Mouse (Mus musculus) hindbrain, postnatal 0 days (tissue): ENCODE measurements around the gene Dhrs1. TPM values are rescaled to one million over a fixed set of nuclear protein-coding genes. Genes with fewer than 3 reads are reported as not detected.

Experiments used
- ATAC-seq: fragments of 200-750 bp; cut with Nextera tagmentation; 2 replicates; pipeline ENCODE4 v1.8.0; 2017; ENCODE audit warnings: mild to moderate bottlenecking, moderate TSS enrichment, moderate library complexity
- DNase-seq: peaks from one replicate; pipeline ENCODE4 v3.0.0-alpha.2; 2015; ENCODE audit warnings: low spot score
- H3K27ac ChIP-seq: fragments of 300-500 bp; sonication (generic); 2 replicates; pipeline ENCODE4 v1.5.1; 2014; ENCODE audit warnings: mild to moderate bottlenecking
- H3K27me3 ChIP-seq: fragments of 300-500 bp; sonication (generic); 2 replicates; pipeline ENCODE4 v1.6.1; 2014; ENCODE audit warnings: low read length, mixed read lengths; ENCODE audit not compliant: insufficient read depth
- H3K36me3 ChIP-seq: fragments of 300-500 bp; sonication (generic); 2 replicates; pipeline ENCODE4 v1.6.1; 2014; ENCODE audit warnings: low read length, mixed read lengths; ENCODE audit not compliant: insufficient read depth
- H3K4me1 ChIP-seq: fragments of 300-500 bp; sonication (generic); 2 replicates; pipeline ENCODE4 v1.6.1; 2014; ENCODE audit warnings: antibody characterized with exemption, low read length, mixed read lengths; ENCODE audit not compliant: insufficient read depth
- H3K4me2 ChIP-seq: fragments of 300-500 bp; sonication (generic); 2 replicates; pipeline ENCODE4 v1.6.1; 2014; ENCODE audit warnings: low read depth, mild to moderate bottlenecking, low read length, moderate library complexity, mixed read lengths
- H3K4me3 ChIP-seq: fragments of 300-500 bp; sonication (generic); 2 replicates; pipeline ENCODE4 v1.5.1; 2014; ENCODE audit warnings: low read length
- H3K9ac ChIP-seq: fragments of 300-500 bp; sonication (generic); replicated peaks from 2 replicates; pipeline ENCODE4 v1.6.1; 2014; ENCODE audit warnings: mild to moderate bottlenecking, low read length, moderate library complexity, mixed read lengths
- H3K9me3 ChIP-seq: fragments of 300-500 bp; sonication (generic); 2 replicates; pipeline ENCODE4 v1.6.1; 2016; ENCODE audit warnings: low read length, mixed read lengths
- CTCF ChIP-seq: IDR thresholded peaks from 2 replicates; pipeline ENCODE4 v1.5.1; 2016; ENCODE audit warnings: antibody characterized with exemption, control low read depth, low read depth
- WGBS: fragments of 180-500 bp; shearing (Covaris S2); extraction: QIAGEN DNeasy Blood & Tissue Kit; methylation state at CpG from one replicate; pipeline ENCODE4 v1.1.7; 2014; 5-methylcytosine and 5-hydroxymethylcytosine counted together
- polyA plus RNA-seq: library from polyadenylated mRNA; unstranded; fragments of >200 nt; fragmentation: Nextera tagmentation; extraction: Ambion mirVana; gene quantifications from 2 replicates; pipeline ENCODE4 v1.2.1, GENCODE M21; 2015
- total RNA-seq: library from RNA; depleted of rRNA; stranded (reverse); fragments of >200 nt; gene quantifications from 2 replicates; pipeline ENCODE4 v1.2.3, GENCODE M21; 2014

Dhrs1 gene
- total and polyA plus RNA-seq, 2 experiments from 2014 or later, result 69.2 to 88.3 TPM

GRCm38 (mm10) chr14:55735758-55736157, 9.7 kb downstream of the Dhrs1 start:
- TF ChIP-seq CTCF, result no peak
- H3K9me3 ChIP-seq, result no peaks in the 10 kb centered on the region
- peaks cover 30% of the 10 kb centered on the region for H3K36me3 ChIP-seq
- H3K9ac ChIP-seq, result no peak overlapping the region
- H3K4me3 ChIP-seq, result no peak overlapping the region
- no peak overlapping the region for H3K4me2 ChIP-seq
- 80% methylated on average over 4 of the region's 4 CpGs for WGBS
- ATAC-seq (no peak), DNase-seq (no peak)
- H3K27me3 ChIP-seq, result no peaks in the 10 kb centered on the region
- no peaks in the 10 kb centered on the region for H3K4me1 ChIP-seq
- no peak overlapping the region for H3K27ac ChIP-seq

- Histone ChIP-seq H3K9me3 (no peaks in the 10 kb centered on the region), H3K4me2 (no peak overlapping the region), H3K36me3 (peaks cover 28% of the 10 kb centered on the region), H3K4me3 (no peak overlapping the region), H3K27me3 (no peaks in the 10 kb centered on the region), H3K4me1 (no peaks in the 10 kb centered on the region), H3K9ac (no peak overlapping the region), H3K27ac (no peak overlapping the region)
- ATAC-seq (no peak), DNase-seq (no peak)
- 67% methylated on average over 3 of the region's 3 CpGs for WGBS
- TF ChIP-seq CTCF, result no peak
Observed at GRCm38 (mm10) chr14:55735334-55735733, 10.2 kb downstream of the Dhrs1 start.

- Histone ChIP-seq H3K27ac (no peak overlapping the region), H3K27me3 (no peaks in the 10 kb centered on the region), H3K4me1 (peaks cover 4% of the 10 kb centered on the region; the same call in 1 of the 2 replicates), H3K4me3 (no peak overlapping the region), H3K36me3 (peaks cover 23% of the 10 kb centered on the region), H3K9me3 (no peaks in the 10 kb centered on the region), H3K4me2 (no peak overlapping the region), H3K9ac (no peak overlapping the region)
- ATAC-seq (no peak), DNase-seq (no peak)
- 81% methylated on average over 7 of the region's 7 CpGs for WGBS
- TF ChIP-seq CTCF, result no peak
Observed at GRCm38 (mm10) chr14:55734869-55735268, 10.6 kb downstream of the Dhrs1 start.

- Histone ChIP-seq H3K27me3 (no peaks in the 10 kb centered on the region), H3K36me3 (peaks cover 13% of the 10 kb centered on the region), H3K27ac (no peak overlapping the region), H3K4me3 (no peak overlapping the region), H3K4me2 (no peak overlapping the region), H3K9me3 (no peaks in the 10 kb centered on the region), H3K4me1 (peaks cover 4% of the 10 kb centered on the region; the same call in 1 of the 2 replicates), H3K9ac (no peak overlapping the region)
- WGBS, result 78% methylated on average over 10 of the region's 10 CpGs
- TF ChIP-seq CTCF, result no peak
- ATAC-seq (no peak), DNase-seq (no peak)
Observed at GRCm38 (mm10) chr14:55733889-55734288, 11.6 kb downstream of the Dhrs1 start.

GRCm38 (mm10) chr14:55730531-55731032, 14.9 kb downstream of the Dhrs1 start:
- Histone ChIP-seq H3K27ac (peak overlapping the region; percentile 63), H3K9me3 (no peaks in the 10 kb centered on the region), H3K36me3 (no peaks in the 10 kb centered on the region), H3K4me1 (peaks cover 7% of the 10 kb centered on the region), H3K9ac (no peak overlapping the region), H3K4me2 (peak overlapping the region; percentile 22; the same call in 1 of the 2 replicates), H3K27me3 (no peaks in the 10 kb centered on the region), H3K4me3 (no peak overlapping the region)
- no peak for TF ChIP-seq CTCF
- WGBS, result 56% methylated on average over 7 of the region's 7 CpGs
- DNase-seq (peak; percentile 86), ATAC-seq (peak; percentile 83)

GRCm38 (mm10) chr14:55730116-55730515, 15.4 kb downstream of the Dhrs1 start:
- Histone ChIP-seq H3K9me3 (no peaks in the 10 kb centered on the region), H3K9ac (no peak overlapping the region), H3K4me3 (no peak overlapping the region), H3K4me1 (peaks cover 7% of the 10 kb centered on the region), H3K4me2 (peak overlapping the region; percentile 22; the same call in 1 of the 2 replicates), H3K27ac (peak overlapping the region; percentile 63), H3K36me3 (no peaks in the 10 kb centered on the region), H3K27me3 (no peaks in the 10 kb centered on the region)
- 44% methylated on average over 7 of the region's 7 CpGs for WGBS
- TF ChIP-seq CTCF, result no peak
- DNase-seq, result no peak
- ATAC-seq, result peak; percentile 66

GRCm38 (mm10) chr14:55727889-55728685, 17.4 kb downstream of the Dhrs1 start:
- Histone ChIP-seq H3K27me3 (no peaks in the 10 kb centered on the region), H3K4me1 (peaks cover 7% of the 10 kb centered on the region), H3K9ac (no peak overlapping the region), H3K9me3 (no peaks in the 10 kb centered on the region), H3K4me2 (no peak overlapping the region), H3K27ac (no peak overlapping the region), H3K4me3 (no peak overlapping the region), H3K36me3 (no peaks in the 10 kb centered on the region)
- TF ChIP-seq CTCF, result no peak
- WGBS, result 72% methylated on average over 8 of the region's 8 CpGs
- ATAC-seq, result no peak
- no peak for DNase-seq
